Mouse (Mus musculus) small intestine, adult 2 months (tissue): ENCODE results near the gene Prdx6b.

ENCODE experiments used
- CTCF ChIP-seq: fragments of 200-500 bp; IDR thresholded peaks from 2 replicates; pipeline ENCODE4 v1.5.1; 2012; ENCODE audit warnings: low read depth, mild to moderate bottlenecking, control low read depth, inconsistent platforms, low read length, moderate library complexity, mixed read lengths; ENCODE audit not compliant: insufficient replicate concordance, insufficient read length; ENCODE audit errors: extremely low read depth
- POLR2A ChIP-seq: fragments of 200-500 bp; IDR thresholded peaks from 2 replicates; pipeline ENCODE4 v1.6.1; 2012; ENCODE audit warnings: low read depth, mild to moderate bottlenecking, control low read depth, inconsistent platforms, low read length, moderate library complexity

GRCm38 (mm10) chr2:80282214-80282613 is 10.1 kb upstream of the Prdx6b start:
- TF ChIP-seq POLR2A (no peak), CTCF (no peak)
